Mouse (Mus musculus): ENCODE results near the gene Trmt61a.

GRCm38 (mm10) chr12:111712476-111712875 is 34.6 kb downstream of the Trmt61a start:
- no peak for TF ChIP-seq CTCF (IDR thresholded peaks at IDR 0.05; ENCODE audit: extremely low read depth, insufficient read length, insufficient replicate concordance, low read depth, low read length)
- TF ChIP-seq POLR2A (IDR thresholded peaks at IDR 0.05; ENCODE audit: low read depth, low read length): no peak
